Mouse (Mus musculus): ENCODE data around the gene Pxdc1. TPM values are rescaled to one million over a fixed set of nuclear protein-coding genes. Genes with fewer than 3 reads are reported as not detected.

The Pxdc1 gene
- polyA plus RNA-seq, 1 experiment from 2014 or later = 10.7 TPM

- 69% methylated on average over 5 of the region's 5 CpGs for WGBS
- Histone ChIP-seq H3K4me1 (replicated peaks; ENCODE audit: control insufficient read depth, insufficient read depth, low read length) (peaks cover 4% of the 10 kb centered on the region; the same call in 1 of the 2 replicates), H3K4me2 (ENCODE audit: low read length) (no peak overlapping the region), H3K4me3 (ENCODE audit: low read depth, low read length) (no peak overlapping the region), H3K27me3 (replicated peaks; ENCODE audit: control insufficient read depth, insufficient read depth, low read length) (peaks cover 8% of the 10 kb centered on the region), H3K9ac (ENCODE audit: low read length) (no peak overlapping the region), H3K9me3 (ENCODE audit: control insufficient read depth, low read length) (no peaks in the 10 kb centered on the region), H3K27ac (ENCODE audit: low read depth) (no peak overlapping the region), H3K36me3 (ENCODE audit: control insufficient read depth, insufficient read depth, low read length) (no peaks in the 10 kb centered on the region)
- DNase-seq (ENCODE audit: low spot score) = no peak
- no peak for ATAC-seq (replicated peaks; ENCODE audit: low FRiP score, low TSS enrichment, low read depth)
Observed at GRCm38 (mm10) chr13:34656351-34656750, 3.1 kb upstream of the Pxdc1 start.

- Histone ChIP-seq H3K27me3 (replicated peaks; ENCODE audit: control insufficient read depth, insufficient read depth, low read length) (peaks cover 22% of the 10 kb centered on the region), H3K4me1 (replicated peaks; ENCODE audit: control insufficient read depth, insufficient read depth, low read length) (peaks cover 15% of the 10 kb centered on the region), H3K4me3 (ENCODE audit: low read depth, low read length) (peak overlapping the region; percentile 57), H3K27ac (ENCODE audit: low read depth) (peak overlapping the region; percentile 64), H3K4me2 (ENCODE audit: low read length) (peak overlapping the region; percentile 78), H3K36me3 (ENCODE audit: control insufficient read depth, insufficient read depth, low read length) (no peaks in the 10 kb centered on the region), H3K9ac (ENCODE audit: low read length) (peak overlapping the region; percentile 71), H3K9me3 (ENCODE audit: control insufficient read depth, low read length) (no peaks in the 10 kb centered on the region)
- DNase-seq (ENCODE audit: low spot score) (peak; percentile 88), ATAC-seq (replicated peaks; ENCODE audit: low FRiP score, low TSS enrichment, low read depth) (peak; percentile 74)
- under 1% methylated on average over 99 of the region's 105 CpGs for WGBS
Observed at GRCm38 (mm10) chr13:34652353-34653241, 689 bp downstream of the Pxdc1 start.

GRCm38 (mm10) chr13:34652016-34652352, 1.3 kb downstream of the Pxdc1 start:
- H3K27ac ChIP-seq (ENCODE audit: low read depth) = 0 out of 2 replicates have a peak overlapping the region, but pooled peaks have one; percentile 64
- H3K9me3 ChIP-seq (ENCODE audit: control insufficient read depth, low read length) = no peaks in the 10 kb centered on the region
- H3K4me3 ChIP-seq (ENCODE audit: low read depth, low read length) = peak overlapping the region; percentile 57
- under 1% methylated on average over 35 of the region's 35 CpGs for WGBS
- peaks cover 15% of the 10 kb centered on the region for H3K4me1 ChIP-seq (replicated peaks; ENCODE audit: control insufficient read depth, insufficient read depth, low read length)
- no peaks in the 10 kb centered on the region for H3K36me3 ChIP-seq (ENCODE audit: control insufficient read depth, insufficient read depth, low read length)
- peak overlapping the region; percentile 71 for H3K9ac ChIP-seq (ENCODE audit: low read length)
- ATAC-seq (replicated peaks; ENCODE audit: low FRiP score, low TSS enrichment, low read depth) = peak; percentile 32
- peaks cover 22% of the 10 kb centered on the region for H3K27me3 ChIP-seq (replicated peaks; ENCODE audit: control insufficient read depth, insufficient read depth, low read length)
- no peak for DNase-seq (ENCODE audit: low spot score)
- peak overlapping the region; percentile 78 for H3K4me2 ChIP-seq (ENCODE audit: low read length)

GRCm38 (mm10) chr13:34651474-34651991, 1.8 kb downstream of the Pxdc1 start:
- Histone ChIP-seq H3K9me3 (ENCODE audit: control insufficient read depth, low read length) (no peaks in the 10 kb centered on the region), H3K27me3 (replicated peaks; ENCODE audit: control insufficient read depth, insufficient read depth, low read length) (peaks cover 22% of the 10 kb centered on the region), H3K4me3 (ENCODE audit: low read depth, low read length) (peak overlapping the region; percentile 57), H3K36me3 (ENCODE audit: control insufficient read depth, insufficient read depth, low read length) (no peaks in the 10 kb centered on the region), H3K9ac (ENCODE audit: low read length) (peak overlapping the region; percentile 71), H3K4me1 (replicated peaks; ENCODE audit: control insufficient read depth, insufficient read depth, low read length) (peaks cover 15% of the 10 kb centered on the region), H3K27ac (ENCODE audit: low read depth) (no peak overlapping the region), H3K4me2 (ENCODE audit: low read length) (peak overlapping the region; percentile 78)
- WGBS = 5% methylated on average over 24 of the region's 24 CpGs
- ATAC-seq (replicated peaks; ENCODE audit: low FRiP score, low TSS enrichment, low read depth) (0 out of 2 replicates have a peak, but pooled peaks have one; percentile 2), DNase-seq (ENCODE audit: low spot score) (peak; percentile 73)

GRCm38 (mm10) chr13:34650953-34651352, 2.3 kb downstream of the Pxdc1 start:
- no peaks in the 10 kb centered on the region for H3K36me3 ChIP-seq (ENCODE audit: control insufficient read depth, insufficient read depth, low read length)

GRCm38 (mm10) chr13:34650371-34650770, 2.9 kb downstream of the Pxdc1 start:
- Histone ChIP-seq H3K9me3 (ENCODE audit: control insufficient read depth, low read length) (no peaks in the 10 kb centered on the region), H3K4me3 (ENCODE audit: low read depth, low read length) (peak overlapping the region; percentile 57), H3K4me1 (replicated peaks; ENCODE audit: control insufficient read depth, insufficient read depth, low read length) (peaks cover 22% of the 10 kb centered on the region), H3K9ac (ENCODE audit: low read length) (no peak overlapping the region), H3K27me3 (replicated peaks; ENCODE audit: control insufficient read depth, insufficient read depth, low read length) (peaks cover 22% of the 10 kb centered on the region), H3K27ac (ENCODE audit: low read depth) (no peak overlapping the region), H3K36me3 (ENCODE audit: control insufficient read depth, insufficient read depth, low read length) (no peaks in the 10 kb centered on the region), H3K4me2 (ENCODE audit: low read length) (peak overlapping the region; percentile 78)
- DNase-seq (ENCODE audit: low spot score) (no peak), ATAC-seq (replicated peaks; ENCODE audit: low FRiP score, low TSS enrichment, low read depth) (no peak)
- 56% methylated on average over 6 of the region's 6 CpGs for WGBS

More at GRCm38 (mm10) chr13:34650953-34651352, 2.3 kb downstream of the Pxdc1 start:
- ATAC-seq (replicated peaks; ENCODE audit: low FRiP score, low TSS enrichment, low read depth) (no peak), DNase-seq (ENCODE audit: low spot score) (no peak)
- 33% methylated on average over 10 of the region's 10 CpGs for WGBS
- no peak overlapping the region for H3K27ac ChIP-seq (ENCODE audit: low read depth)
- H3K4me3 ChIP-seq (ENCODE audit: low read depth, low read length) = peak overlapping the region; percentile 57
- H3K27me3 ChIP-seq (replicated peaks; ENCODE audit: control insufficient read depth, insufficient read depth, low read length) = peaks cover 22% of the 10 kb centered on the region
- H3K4me1 ChIP-seq (replicated peaks; ENCODE audit: control insufficient read depth, insufficient read depth, low read length) = peaks cover 20% of the 10 kb centered on the region
- peak overlapping the region; percentile 71 for H3K9ac ChIP-seq (ENCODE audit: low read length)
- H3K9me3 ChIP-seq (ENCODE audit: control insufficient read depth, low read length) = no peaks in the 10 kb centered on the region
- H3K4me2 ChIP-seq (ENCODE audit: low read length) = peak overlapping the region; percentile 78

GRCm38 (mm10) chr13:34647751-34648150, 5.5 kb downstream of the Pxdc1 start:
- Histone ChIP-seq H3K4me3 (ENCODE audit: low read depth, low read length) (no peak overlapping the region), H3K9me3 (ENCODE audit: control insufficient read depth, low read length) (no peaks in the 10 kb centered on the region), H3K36me3 (ENCODE audit: control insufficient read depth, insufficient read depth, low read length) (no peaks in the 10 kb centered on the region), H3K4me1 (replicated peaks; ENCODE audit: control insufficient read depth, insufficient read depth, low read length) (peaks cover 22% of the 10 kb centered on the region), H3K27me3 (replicated peaks; ENCODE audit: control insufficient read depth, insufficient read depth, low read length) (peaks cover 22% of the 10 kb centered on the region), H3K4me2 (ENCODE audit: low read length) (no peak overlapping the region), H3K9ac (ENCODE audit: low read length) (no peak overlapping the region), H3K27ac (ENCODE audit: low read depth) (no peak overlapping the region)
- WGBS = 61% methylated on average over 4 of the region's 4 CpGs
- DNase-seq (ENCODE audit: low spot score) (no peak), ATAC-seq (replicated peaks; ENCODE audit: low FRiP score, low TSS enrichment, low read depth) (no peak)

GRCm38 (mm10) chr13:34647221-34647620, 6.1 kb downstream of the Pxdc1 start:
- 78% methylated on average over 8 of the region's 8 CpGs for WGBS
- no peak overlapping the region for H3K4me2 ChIP-seq (ENCODE audit: low read length)
- no peak for ATAC-seq (replicated peaks; ENCODE audit: low FRiP score, low TSS enrichment, low read depth)

More at GRCm38 (mm10) chr13:34647221-34647620, 6.1 kb downstream of the Pxdc1 start:
- Histone ChIP-seq H3K4me1 (replicated peaks; ENCODE audit: control insufficient read depth, insufficient read depth, low read length) (peaks cover 22% of the 10 kb centered on the region), H3K27ac (ENCODE audit: low read depth) (no peak overlapping the region), H3K27me3 (replicated peaks; ENCODE audit: control insufficient read depth, insufficient read depth, low read length) (peaks cover 22% of the 10 kb centered on the region), H3K9ac (ENCODE audit: low read length) (no peak overlapping the region), H3K36me3 (ENCODE audit: control insufficient read depth, insufficient read depth, low read length) (no peaks in the 10 kb centered on the region), H3K4me3 (ENCODE audit: low read depth, low read length) (no peak overlapping the region), H3K9me3 (ENCODE audit: control insufficient read depth, low read length) (no peaks in the 10 kb centered on the region)
- DNase-seq (ENCODE audit: low spot score) = no peak

All from intestine, embryonic 14.5 days (tissue).